Mouse (Mus musculus) layer of hippocampus, adult 8-10 months (tissue): ENCODE measurements around the gene Rnf111. TPM values are rescaled to one million over a fixed set of nuclear protein-coding genes. Genes with fewer than 3 reads are reported as not detected.
"Not testable (repeated sequence)": the region's sequence is repeated elsewhere in the genome, so short reads cannot be mapped to it uniquely, and the experiment has no call there.

Experiments
- DNase-seq, 2 experiments: peaks; one replicate each; pipeline ENCODE4 v3.0.0; 2022; ENCODE audit warnings: low spot score in 2 of 2
- total RNA-seq, 4 experiments: library from RNA; stranded (reverse); gene quantifications; 2 replicates each; pipeline ENCODE4 v1.2.4; 2022

Gene Rnf111
- 10 to 100 TPM; 39.2 to 46.8 (median 40.2) TPM for total RNA-seq

DNA sequence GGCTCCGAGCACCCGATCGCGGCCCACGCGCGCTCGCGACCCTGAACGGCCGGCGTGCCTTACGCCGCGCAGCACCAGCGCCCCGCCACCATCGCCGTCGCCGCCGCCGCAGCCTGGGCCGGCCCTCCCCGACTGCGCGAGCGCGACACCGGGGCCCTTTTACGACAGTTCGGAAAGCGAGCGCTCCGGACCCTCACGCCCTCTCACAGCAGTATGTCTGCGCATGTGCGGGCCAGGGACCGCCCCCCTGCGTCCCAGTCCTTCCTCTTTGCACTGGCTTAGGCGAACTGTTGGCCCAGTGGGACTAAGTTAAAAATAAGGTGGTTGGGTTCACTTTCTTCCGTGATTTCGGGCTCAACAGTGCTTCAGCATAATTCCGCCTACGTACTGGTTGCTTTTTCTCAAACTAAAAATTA lies at the start of gene Rnf111:
TSS of gene Rnf111 (minus strand) at position 100 of the 416 bp plus-strand sequence.
- peak; percentile 93 to 96 for DNase-seq

DNA sequence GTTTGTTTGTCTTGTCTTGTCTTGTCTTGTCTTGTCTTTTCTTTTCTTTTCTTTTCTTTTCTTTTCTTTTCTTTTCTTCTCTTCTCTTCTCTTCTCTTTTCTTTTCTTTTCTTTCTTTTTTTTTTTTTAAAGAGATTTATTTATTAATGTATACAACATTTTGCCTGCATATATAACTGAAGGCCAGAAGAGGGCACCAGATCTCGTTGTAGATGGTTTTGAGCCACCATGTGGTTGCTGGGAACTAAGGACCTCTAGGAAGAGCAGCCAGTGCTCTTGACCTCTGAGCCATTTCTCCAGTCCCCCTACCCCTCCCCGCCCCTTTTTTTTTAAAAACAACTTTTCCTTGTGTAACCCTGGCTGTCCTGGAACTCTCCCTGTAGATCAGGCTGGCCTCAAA lies 48.7 kb upstream of the Rnf111 start:
- not testable (repeated sequence) for DNase-seq

DNA sequence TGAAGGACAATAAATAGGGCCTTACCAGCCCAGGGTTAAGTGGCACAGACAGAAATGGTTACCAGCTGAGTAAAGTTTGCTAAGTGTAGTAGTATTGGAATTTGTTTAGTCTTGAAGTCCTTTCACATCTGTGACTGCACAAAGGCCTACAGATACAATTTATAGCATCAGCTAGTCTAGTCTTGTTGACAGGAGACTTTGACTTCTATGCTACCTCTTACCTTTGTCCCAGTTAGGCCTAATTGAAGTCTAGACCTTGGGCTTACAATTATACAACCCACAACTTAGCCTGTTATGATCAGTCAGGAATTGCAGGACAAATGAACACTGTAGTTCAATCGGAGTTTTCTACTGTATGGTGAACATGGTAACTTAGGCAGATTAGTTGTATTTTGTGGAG lies 48.0 kb upstream of the Rnf111 start:
- no peak for DNase-seq

DNA sequence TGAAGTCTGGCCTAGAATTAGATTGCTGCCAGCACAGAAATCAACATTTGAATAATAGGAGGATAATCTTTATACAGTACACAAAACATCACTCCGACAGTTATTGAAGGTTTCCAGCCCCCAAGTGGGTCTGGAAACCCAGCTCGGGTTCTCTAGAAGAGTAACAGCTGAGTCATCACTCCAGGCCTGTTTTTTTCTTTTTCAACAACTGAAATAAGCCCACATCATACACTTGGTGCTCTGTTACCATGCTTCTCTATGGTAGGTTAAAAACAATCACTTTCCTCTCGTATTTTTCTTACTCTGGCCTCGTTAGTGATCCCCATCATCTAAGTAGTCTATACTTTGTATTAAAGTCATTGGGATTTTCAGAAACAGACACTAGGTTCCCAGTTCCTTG lies 44.8 kb upstream of the Rnf111 start:
- no peak for DNase-seq

- not testable (repeated sequence) for DNase-seq
Observed at GRCm38 (mm10) chr9:70546576-70546975, 43.1 kb upstream of the Rnf111 start.

- no peak for DNase-seq
Observed at GRCm38 (mm10) chr9:70544831-70545230, 41.3 kb upstream of the Rnf111 start.

DNA sequence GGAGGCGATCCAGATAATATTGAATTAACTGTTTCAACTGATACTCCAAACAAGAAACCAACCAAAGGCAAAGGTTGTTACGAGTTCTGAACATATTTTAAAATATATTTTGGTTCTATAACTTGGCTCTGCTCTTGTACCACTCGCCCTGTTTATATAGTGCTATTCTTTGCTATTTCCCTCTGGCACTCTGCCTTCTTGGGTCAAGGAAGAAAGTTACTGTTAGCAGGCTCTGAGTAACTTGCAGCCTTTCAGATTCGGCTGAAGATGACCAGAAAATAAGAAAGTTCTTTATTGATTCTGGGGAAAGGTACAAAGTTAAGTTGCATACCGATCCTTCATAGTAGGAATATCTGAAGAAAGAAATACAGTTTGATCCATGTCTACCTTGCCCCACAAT lies 40.5 kb upstream of the Rnf111 start:
- DNase-seq, result no peak

DNA sequence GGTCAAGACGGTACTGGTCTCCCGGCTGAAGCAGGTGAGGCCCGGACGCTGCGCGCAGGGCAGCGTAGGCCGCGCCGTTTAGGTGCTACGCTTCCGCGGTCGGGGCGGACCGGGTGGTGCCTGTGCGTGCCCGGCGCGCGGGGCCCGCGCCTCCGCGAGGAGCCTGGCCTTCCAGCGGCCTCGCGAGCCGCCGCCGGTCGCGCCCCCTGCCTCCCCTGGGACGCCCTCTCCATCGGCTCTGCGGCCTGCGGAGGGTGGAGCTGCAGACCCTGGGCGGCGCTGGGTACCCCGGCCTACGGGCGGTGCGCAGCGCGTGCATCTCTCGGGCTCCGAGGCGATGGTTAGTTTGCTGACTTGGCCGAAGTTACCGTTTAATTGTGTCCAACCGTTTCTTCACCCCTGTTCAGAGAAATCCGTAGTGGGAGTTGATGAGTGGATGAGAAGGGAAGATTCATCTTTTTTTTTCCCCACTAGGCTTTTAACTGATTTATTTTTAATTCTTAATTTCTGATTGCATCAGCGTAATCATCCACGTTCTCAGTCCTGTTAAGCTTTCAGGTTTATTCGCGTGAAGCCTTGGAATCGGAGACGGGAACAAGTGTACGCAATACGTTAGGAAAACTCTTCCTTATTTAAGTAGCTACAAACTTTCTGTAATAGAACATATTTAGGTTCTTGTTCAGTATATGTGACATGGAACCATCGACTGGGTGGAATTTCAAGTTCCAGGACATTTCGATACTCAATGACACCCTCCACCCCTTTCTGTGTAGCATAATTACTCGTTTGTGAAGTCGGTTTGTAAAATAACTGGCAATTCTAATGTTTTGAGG lies 39.7 kb upstream of the Rnf111 start:
- peak in 1 of 2 experiments; percentile 24 for DNase-seq

DNA sequence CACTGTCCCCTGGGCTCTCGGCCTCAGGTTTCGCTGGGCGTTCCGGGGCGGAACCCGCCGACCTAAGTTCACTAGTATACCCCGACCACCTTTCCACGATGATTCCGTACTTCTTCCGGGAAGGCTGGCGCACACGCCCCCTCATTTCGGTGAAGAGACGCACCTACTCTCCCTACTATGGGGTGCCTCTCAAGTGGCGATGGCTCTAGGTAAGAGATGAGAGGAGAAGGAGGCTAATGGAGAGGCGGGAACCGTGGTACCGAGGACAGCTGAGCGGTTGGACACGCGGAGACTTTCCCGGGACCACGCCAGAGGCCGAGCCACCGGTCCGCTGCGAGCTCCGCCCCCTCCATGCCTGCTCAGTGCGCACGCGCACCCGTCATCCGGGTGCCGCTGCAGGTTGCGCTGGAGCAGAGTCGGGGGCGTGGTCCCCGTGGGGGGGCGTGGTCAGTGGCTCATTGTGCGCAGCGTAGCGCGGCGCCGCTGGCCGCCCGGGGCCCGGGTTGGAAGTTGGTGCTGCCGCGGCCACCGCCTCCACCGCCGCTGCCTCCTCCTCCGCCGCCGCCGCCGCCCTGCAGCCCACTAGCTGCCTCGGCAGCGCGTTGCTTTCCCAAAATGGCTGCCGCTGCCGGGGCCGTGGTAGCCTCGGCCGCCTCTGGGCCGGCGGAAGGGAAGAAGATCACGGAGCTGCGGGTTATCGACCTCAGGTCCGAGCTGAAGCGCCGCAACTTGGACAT lies 38.9 kb upstream of the Rnf111 start, which contains the start of gene Sltm:
TSS of gene Sltm (plus strand) at position 450 of the 737 bp plus-strand sequence.
- peak; percentile 95 to 98 for DNase-seq

DNA sequence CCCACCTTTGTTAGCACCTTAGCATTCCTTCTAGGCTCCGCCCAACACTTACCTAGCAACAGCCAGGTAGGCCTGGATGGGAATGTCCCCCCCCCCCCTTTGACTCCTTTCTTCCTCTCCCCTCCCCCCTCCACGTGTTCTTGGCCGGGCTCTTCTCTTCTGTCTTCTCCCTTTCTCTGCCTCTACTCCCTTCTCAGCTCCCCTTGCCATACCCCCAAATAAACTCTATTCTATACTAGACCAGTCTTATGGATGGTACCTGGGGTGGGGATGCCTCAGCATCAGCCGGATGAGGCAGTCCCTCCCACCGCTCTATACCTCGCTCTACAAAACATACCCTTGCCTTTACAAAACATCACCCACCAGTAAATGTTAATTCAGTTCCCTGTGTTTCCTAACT lies 38.1 kb upstream of the Rnf111 start:
- no peak for DNase-seq

- DNase-seq, result no peak
Observed at GRCm38 (mm10) chr9:70533328-70533727, 29.8 kb upstream of the Rnf111 start.

- no peak for DNase-seq
Observed at GRCm38 (mm10) chr9:70524366-70524765, 20.8 kb upstream of the Rnf111 start.

- DNase-seq, result no peak
Observed at GRCm38 (mm10) chr9:70523813-70524212, 20.3 kb upstream of the Rnf111 start.

- DNase-seq, result no peak
Observed at GRCm38 (mm10) chr9:70520651-70521050, 17.1 kb upstream of the Rnf111 start.

DNA sequence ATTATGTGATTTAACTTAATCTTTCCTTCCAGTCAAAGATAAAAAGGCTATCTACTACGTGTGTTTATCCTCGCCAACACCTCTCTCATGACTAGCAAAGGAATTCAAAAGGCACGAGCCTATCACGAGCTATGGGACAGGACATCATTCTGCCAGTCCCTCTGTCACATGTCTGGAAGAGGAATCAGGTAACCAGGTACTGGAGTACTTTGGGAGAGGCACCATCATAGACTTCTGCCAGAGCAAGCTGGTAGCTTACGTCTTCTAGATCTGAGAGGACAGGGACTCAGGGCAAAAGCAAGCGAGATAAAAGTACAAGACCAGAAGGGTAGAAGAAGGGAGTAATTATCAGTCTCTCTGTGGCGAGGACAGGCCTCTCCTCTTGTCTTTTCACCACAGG lies 8.2 kb upstream of the Rnf111 start:
- no peak for DNase-seq

- DNase-seq, result no peak
Observed at GRCm38 (mm10) chr9:70510998-70511583, 7.6 kb upstream of the Rnf111 start.

DNA sequence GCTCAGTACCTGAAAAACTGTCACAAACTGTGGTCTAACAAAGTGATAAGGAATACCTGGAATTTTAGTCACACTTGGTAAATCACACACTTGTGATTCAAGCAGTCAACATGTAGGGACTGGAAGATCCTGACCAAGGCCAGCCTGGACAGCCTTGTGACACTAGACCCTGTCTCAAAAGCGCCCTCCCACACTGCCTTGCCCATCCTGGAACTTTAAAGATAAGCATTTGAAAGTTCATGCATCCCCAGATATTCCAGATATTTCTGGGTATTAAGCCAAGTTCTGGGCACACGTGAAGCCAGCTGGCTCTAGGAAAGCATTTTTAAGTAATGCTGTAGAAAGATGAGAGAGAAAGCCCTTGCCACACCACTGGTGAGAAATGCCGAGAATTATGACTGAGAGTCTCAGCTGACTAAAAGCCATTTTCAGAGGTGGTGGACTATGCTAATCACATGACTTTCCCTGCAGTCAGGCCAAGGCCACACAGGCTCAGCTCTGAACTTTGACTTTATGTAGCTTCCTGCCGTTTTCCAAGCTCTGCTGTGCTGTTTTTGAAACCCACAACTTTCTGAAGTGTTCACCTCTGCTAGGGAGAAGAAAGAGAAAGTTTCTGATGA lies 6.5 kb upstream of the Rnf111 start:
- DNase-seq, result no peak

DNA sequence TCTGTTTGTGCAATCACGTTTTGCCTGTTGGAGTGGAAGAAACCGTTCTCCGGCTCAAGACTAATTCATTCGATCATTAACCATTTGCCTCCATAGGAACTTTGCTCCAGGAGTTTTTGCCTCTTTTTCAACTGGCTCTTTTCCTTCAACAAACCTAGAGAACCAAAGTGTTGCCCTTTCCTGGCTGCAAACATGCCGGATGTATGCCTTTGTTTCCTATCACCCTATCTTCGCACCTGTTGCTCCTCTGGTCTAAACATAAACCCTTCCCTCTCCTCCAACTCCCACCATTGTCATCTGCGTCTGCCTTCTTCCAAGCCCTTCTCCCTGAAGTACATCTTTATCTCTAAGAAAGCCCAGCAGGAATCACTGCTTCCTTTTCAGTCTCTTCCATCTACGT lies 3.3 kb upstream of the Rnf111 start:
- no peak for DNase-seq

DNA sequence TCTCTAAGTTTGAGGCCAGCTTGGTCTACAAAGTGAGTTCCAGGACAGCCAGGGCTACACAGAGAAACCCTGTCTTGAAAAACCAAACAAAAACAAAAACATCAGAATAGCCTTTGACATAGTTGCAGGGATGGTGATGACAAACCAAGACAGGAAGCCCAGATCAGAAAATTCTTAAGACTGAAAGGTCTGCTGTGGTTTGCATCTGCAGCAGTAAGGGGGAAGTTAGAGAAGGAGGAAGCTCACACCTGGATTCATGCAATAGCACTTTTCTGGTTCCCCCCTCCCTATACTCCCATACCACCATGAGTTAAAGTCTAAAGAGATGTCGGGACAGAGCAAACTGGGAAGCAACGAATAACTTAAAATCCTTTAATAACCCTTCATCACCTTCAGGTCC lies 2.7 kb upstream of the Rnf111 start:
- no peak for DNase-seq

GRCm38 (mm10) chr9:70503015-70503603 lies 416 bp downstream of the Rnf111 start:
- peak; percentile 9 to 17 for DNase-seq

- DNase-seq, result no peak
Observed at GRCm38 (mm10) chr9:70502284-70503014, 1.1 kb downstream of the Rnf111 start.
